Mouse (Mus musculus): ENCODE results near the gene Abhd16a. TPM values are rescaled to one million over a fixed set of nuclear protein-coding genes. Genes with fewer than 3 reads are reported as not detected.
A peak's percentile ranks its signal among the peaks of the same experiment; 100 is the strongest.
"Not testable (repeated sequence)": the region's sequence is repeated elsewhere in the genome, so short reads cannot be mapped to it uniquely, and the experiment has no call there.

Abhd16a gene
- polyA plus RNA-seq, 1 experiment from 2014 or later, result 82.3 TPM

GRCm38 (mm10) chr17:35123287-35123686 is 34.2 kb downstream of the Abhd16a start:
- H3K4me2 ChIP-seq (ENCODE audit: low read depth, low read length); H3K9ac ChIP-seq (replicated peaks; ENCODE audit: low read depth, low read length); H3K9me3 ChIP-seq (ENCODE audit: control insufficient read depth, low read length); H3K4me3 ChIP-seq (ENCODE audit: low read depth, low read length); ATAC-seq (ENCODE audit: low read depth); H3K27ac ChIP-seq (ENCODE audit: low read depth, low read length); H3K27me3 ChIP-seq (ENCODE audit: control insufficient read depth, insufficient read depth, low read length): not testable (repeated sequence)
- 93% methylated on average over 9 of the region's 9 CpGs for WGBS
- H3K4me1 ChIP-seq (ENCODE audit: control insufficient read depth, insufficient read depth, low read length), result peaks cover 22% of the 10 kb centered on the region
- peaks cover 10% of the 10 kb centered on the region for H3K36me3 ChIP-seq (ENCODE audit: control insufficient read depth, insufficient read depth, low read length)

DNA sequence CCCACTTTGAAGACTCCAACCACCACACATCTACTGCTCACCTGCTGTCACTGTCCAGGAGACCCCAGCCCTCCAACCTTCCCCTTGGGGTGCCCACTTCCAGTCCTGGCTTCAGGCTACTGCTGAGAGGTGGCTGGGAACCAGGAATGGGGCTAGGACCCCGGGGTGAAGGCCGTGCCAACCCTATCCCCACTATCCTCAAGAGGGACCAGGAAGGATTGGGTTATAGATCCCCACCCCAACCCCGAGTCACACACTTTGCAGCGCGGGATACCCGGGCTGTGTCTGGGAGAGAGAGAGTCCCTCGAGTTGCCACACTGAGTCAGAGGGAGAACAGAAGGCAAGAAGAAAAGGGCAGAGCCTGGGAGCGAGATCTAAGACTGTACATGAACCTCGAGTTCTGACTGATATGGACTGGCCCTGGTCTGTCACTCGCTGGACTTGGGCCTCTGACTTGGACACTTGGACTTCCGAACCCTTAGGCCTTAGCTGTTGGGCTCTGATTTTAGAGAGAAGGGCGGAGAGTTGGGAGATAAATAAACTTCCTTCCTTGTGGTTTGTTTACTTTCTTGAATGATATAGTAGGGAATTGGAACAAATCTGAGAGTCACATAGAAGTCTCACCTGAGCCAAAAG is 35.3 kb downstream of the Abhd16a start:
- peaks cover 22% of the 10 kb centered on the region for H3K4me1 ChIP-seq (ENCODE audit: control insufficient read depth, insufficient read depth, low read length)
- ATAC-seq (ENCODE audit: low read depth); H3K27me3 ChIP-seq (ENCODE audit: control insufficient read depth, insufficient read depth, low read length); H3K36me3 ChIP-seq (ENCODE audit: control insufficient read depth, insufficient read depth, low read length); H3K27ac ChIP-seq (ENCODE audit: low read depth, low read length); H3K4me2 ChIP-seq (ENCODE audit: low read depth, low read length); H3K9ac ChIP-seq (replicated peaks; ENCODE audit: low read depth, low read length); H3K9me3 ChIP-seq (ENCODE audit: control insufficient read depth, low read length); H3K4me3 ChIP-seq (ENCODE audit: low read depth, low read length): not testable (repeated sequence)
- WGBS, result 91% methylated on average over 12 of the region's 12 CpGs

- Histone ChIP-seq H3K27ac (ENCODE audit: low read depth, low read length) (no peak overlapping the region), H3K4me1 (ENCODE audit: control insufficient read depth, insufficient read depth, low read length) (peaks cover 20% of the 10 kb centered on the region), H3K4me2 (ENCODE audit: low read depth, low read length) (no peak overlapping the region), H3K9me3 (ENCODE audit: control insufficient read depth, low read length) (no peaks in the 10 kb centered on the region), H3K4me3 (ENCODE audit: low read depth, low read length) (no peak overlapping the region), H3K9ac (replicated peaks; ENCODE audit: low read depth, low read length) (no peak overlapping the region), H3K36me3 (ENCODE audit: control insufficient read depth, insufficient read depth, low read length) (peaks cover 5% of the 10 kb centered on the region), H3K27me3 (ENCODE audit: control insufficient read depth, insufficient read depth, low read length) (no peaks in the 10 kb centered on the region)
- ATAC-seq (ENCODE audit: low read depth), result no peak
- WGBS, result 91% methylated on average over 1 of the region's 1 CpGs
Observed at GRCm38 (mm10) chr17:35125081-35125480, 36.0 kb downstream of the Abhd16a start.

- peak overlapping the region; percentile 78 for H3K9ac ChIP-seq (replicated peaks; ENCODE audit: low read depth, low read length)
- no peaks in the 10 kb centered on the region for H3K27me3 ChIP-seq (ENCODE audit: control insufficient read depth, insufficient read depth, low read length)
- ATAC-seq (ENCODE audit: low read depth), result no peak
- H3K4me3 ChIP-seq (ENCODE audit: low read depth, low read length), result peak overlapping the region; percentile 63
- H3K9me3 ChIP-seq (ENCODE audit: control insufficient read depth, low read length), result no peaks in the 10 kb centered on the region
- no peak overlapping the region for H3K27ac ChIP-seq (ENCODE audit: low read depth, low read length)
- 42% methylated on average over 6 of the region's 6 CpGs for WGBS
- H3K36me3 ChIP-seq (ENCODE audit: control insufficient read depth, insufficient read depth, low read length), result peaks cover 5% of the 10 kb centered on the region
- H3K4me1 ChIP-seq (ENCODE audit: control insufficient read depth, insufficient read depth, low read length), result peaks cover 15% of the 10 kb centered on the region
- H3K4me2 ChIP-seq (ENCODE audit: low read depth, low read length), result peak overlapping the region; percentile 51
Observed at GRCm38 (mm10) chr17:35125578-35125977, 36.5 kb downstream of the Abhd16a start.

DNA sequence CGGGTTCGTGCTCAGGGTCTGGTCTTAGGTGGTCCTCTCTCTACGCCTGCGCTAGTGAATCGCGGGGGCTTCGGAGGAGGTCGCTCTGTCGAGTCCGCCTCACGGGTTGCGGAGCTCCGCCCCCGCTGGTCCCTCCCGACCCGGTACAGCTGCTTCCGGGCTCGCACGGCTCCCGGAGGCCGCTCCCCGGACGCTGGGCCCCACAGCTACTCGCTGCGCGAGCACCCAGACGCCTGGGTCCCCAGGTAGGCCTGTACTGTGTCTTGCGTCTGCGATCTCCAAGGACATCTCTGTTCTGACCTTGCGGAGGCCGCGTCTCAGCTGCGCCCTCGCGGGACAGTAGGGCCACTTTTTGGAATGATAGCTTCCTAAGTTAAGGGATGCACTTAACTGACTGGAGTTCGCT is 37.1 kb downstream of the Abhd16a start, which contains the start of gene D17H6S53E:
Gene D17H6S53E (plus strand): TSS at position 168 of the 406 bp plus-strand sequence.
- Histone ChIP-seq H3K4me3 (ENCODE audit: low read depth, low read length) (peak within 1 kb of the TSS; percentile 63), H3K36me3 (ENCODE audit: control insufficient read depth, insufficient read depth, low read length) (peaks cover 5% of the 10 kb centered on the region), H3K9ac (replicated peaks; ENCODE audit: low read depth, low read length) (peak within 1 kb of the TSS; percentile 78), H3K4me1 (ENCODE audit: control insufficient read depth, insufficient read depth, low read length) (peaks cover 15% of the 10 kb centered on the region), H3K9me3 (ENCODE audit: control insufficient read depth, low read length) (no peaks in the 10 kb centered on the region), H3K4me2 (ENCODE audit: low read depth, low read length) (peak within 1 kb of the TSS; percentile 51), H3K27ac (ENCODE audit: low read depth, low read length) (peak within 1 kb of the TSS; percentile 77; the same call in 1 of the 2 replicates), H3K27me3 (ENCODE audit: control insufficient read depth, insufficient read depth, low read length) (no peaks in the 10 kb centered on the region)
- peak; percentile 29; the same call in 1 of the 2 replicates for ATAC-seq (ENCODE audit: low read depth)
- WGBS, result under 1% methylated on average over 36 of the region's 36 CpGs

- peaks cover 15% of the 10 kb centered on the region for H3K4me1 ChIP-seq (ENCODE audit: control insufficient read depth, insufficient read depth, low read length)
- 75% methylated on average over 13 of the region's 13 CpGs for WGBS
- H3K27ac ChIP-seq (ENCODE audit: low read depth, low read length), result no peak overlapping the region
- peak overlapping the region; percentile 63 for H3K4me3 ChIP-seq (ENCODE audit: low read depth, low read length)
- no peaks in the 10 kb centered on the region for H3K27me3 ChIP-seq (ENCODE audit: control insufficient read depth, insufficient read depth, low read length)
- ATAC-seq (ENCODE audit: low read depth), result no peak
- H3K9me3 ChIP-seq (ENCODE audit: control insufficient read depth, low read length), result no peaks in the 10 kb centered on the region
- H3K9ac ChIP-seq (replicated peaks; ENCODE audit: low read depth, low read length), result no peak overlapping the region; the same call in 1 of the 2 replicates
- peak overlapping the region; percentile 51 for H3K4me2 ChIP-seq (ENCODE audit: low read depth, low read length)
- peaks cover 5% of the 10 kb centered on the region for H3K36me3 ChIP-seq (ENCODE audit: control insufficient read depth, insufficient read depth, low read length)
Observed at GRCm38 (mm10) chr17:35127017-35127416, 38.0 kb downstream of the Abhd16a start.

DNA sequence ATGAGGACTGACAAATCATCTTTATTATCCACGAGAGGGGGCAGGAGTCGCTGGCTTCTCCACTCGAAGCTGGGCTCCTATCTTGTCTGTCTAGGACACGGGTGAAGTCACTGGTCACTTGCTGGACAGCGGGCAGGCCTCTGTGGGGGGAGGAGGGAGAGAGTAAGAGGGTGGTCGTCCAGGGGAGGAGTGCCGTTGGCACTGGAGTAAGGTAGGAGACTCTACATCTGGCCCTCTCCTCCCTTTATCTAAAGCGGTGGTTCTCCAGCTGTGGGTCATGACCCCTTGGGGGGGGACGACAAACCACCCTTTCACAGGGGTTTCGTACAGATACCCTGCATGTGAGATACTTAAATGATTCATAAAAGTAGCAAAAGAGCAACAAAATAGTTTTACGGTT is 39.9 kb downstream of the Abhd16a start:
- peaks cover 15% of the 10 kb centered on the region for H3K4me1 ChIP-seq (ENCODE audit: control insufficient read depth, insufficient read depth, low read length)
- H3K9ac ChIP-seq (replicated peaks; ENCODE audit: low read depth, low read length), result no peak overlapping the region
- H3K9me3 ChIP-seq (ENCODE audit: control insufficient read depth, low read length), result no peaks in the 10 kb centered on the region
- peaks cover 3% of the 10 kb centered on the region; the same call in 1 of the 2 replicates for H3K36me3 ChIP-seq (ENCODE audit: control insufficient read depth, insufficient read depth, low read length)
- no peak for ATAC-seq (ENCODE audit: low read depth)
- WGBS, result 75% methylated on average over 11 of the region's 11 CpGs
- no peak overlapping the region for H3K4me3 ChIP-seq (ENCODE audit: low read depth, low read length)
- H3K27ac ChIP-seq (ENCODE audit: low read depth, low read length), result no peak overlapping the region
- H3K4me2 ChIP-seq (ENCODE audit: low read depth, low read length), result no peak overlapping the region
- H3K27me3 ChIP-seq (ENCODE audit: control insufficient read depth, insufficient read depth, low read length), result no peaks in the 10 kb centered on the region

- H3K4me2 ChIP-seq (ENCODE audit: low read depth, low read length), result no peak overlapping the region
- 92% methylated on average over 8 of the region's 8 CpGs for WGBS
- no peak for ATAC-seq (ENCODE audit: low read depth)
- H3K4me1 ChIP-seq (ENCODE audit: control insufficient read depth, insufficient read depth, low read length), result peaks cover 12% of the 10 kb centered on the region
- H3K9me3 ChIP-seq (ENCODE audit: control insufficient read depth, low read length), result no peaks in the 10 kb centered on the region
- no peak overlapping the region for H3K9ac ChIP-seq (replicated peaks; ENCODE audit: low read depth, low read length)
- no peak overlapping the region for H3K4me3 ChIP-seq (ENCODE audit: low read depth, low read length)
- peaks cover 3% of the 10 kb centered on the region; the same call in 1 of the 2 replicates for H3K36me3 ChIP-seq (ENCODE audit: control insufficient read depth, insufficient read depth, low read length)
- H3K27ac ChIP-seq (ENCODE audit: low read depth, low read length), result no peak overlapping the region
- H3K27me3 ChIP-seq (ENCODE audit: control insufficient read depth, insufficient read depth, low read length), result no peaks in the 10 kb centered on the region
Observed at GRCm38 (mm10) chr17:35131038-35131437, 42.0 kb downstream of the Abhd16a start.

GRCm38 (mm10) chr17:35131500-35132173 is 42.6 kb downstream of the Abhd16a start, which contains the start of gene Apom:
Apom (minus strand) TSS chr17:35132050.
- 84% methylated on average over 15 of the region's 15 CpGs for WGBS
- no peak for ATAC-seq (ENCODE audit: low read depth)
- no peaks in the 10 kb centered on the region for H3K9me3 ChIP-seq (ENCODE audit: control insufficient read depth, low read length)

More at GRCm38 (mm10) chr17:35131500-35132173, 42.6 kb downstream of the Abhd16a start, which contains the start of gene Apom:
- no peak within 1 kb of the TSS for H3K9ac ChIP-seq (replicated peaks; ENCODE audit: low read depth, low read length)
- H3K4me1 ChIP-seq (ENCODE audit: control insufficient read depth, insufficient read depth, low read length), result peaks cover 17% of the 10 kb centered on the region
- H3K4me2 ChIP-seq (ENCODE audit: low read depth, low read length), result no peak within 1 kb of the TSS
- peaks cover 3% of the 10 kb centered on the region; the same call in 1 of the 2 replicates for H3K36me3 ChIP-seq (ENCODE audit: control insufficient read depth, insufficient read depth, low read length)
- no peaks in the 10 kb centered on the region for H3K27me3 ChIP-seq (ENCODE audit: control insufficient read depth, insufficient read depth, low read length)
- H3K4me3 ChIP-seq (ENCODE audit: low read depth, low read length), result no peak within 1 kb of the TSS
- no peak within 1 kb of the TSS for H3K27ac ChIP-seq (ENCODE audit: low read depth, low read length)
